Mouse (Mus musculus): ENCODE measurements around the gene 2010111I01Rik. TPM values are rescaled to one million over a fixed set of nuclear protein-coding genes. Genes with fewer than 3 reads are reported as not detected.

Gene 2010111I01Rik
- polyA plus RNA-seq, 1 experiment from 2014 or later: 31.8 TPM

GRCm38 (mm10) chr13:63296300-63296699, 331.6 kb downstream of the 2010111I01Rik start:
- Histone ChIP-seq H3K9ac (ENCODE audit: low read length) (no peak overlapping the region), H3K4me3 (ENCODE audit: low read depth, low read length) (no peak overlapping the region), H3K9me3 (ENCODE audit: control insufficient read depth, low read length) (no peaks in the 10 kb centered on the region), H3K36me3 (ENCODE audit: control insufficient read depth, insufficient read depth, low read length) (peaks cover 5% of the 10 kb centered on the region), H3K27me3 (ENCODE audit: control insufficient read depth, insufficient read depth, low read length) (0 out of 2 replicates have a peak, but pooled peaks cover 2% of the 10 kb centered on the region), H3K4me1 (ENCODE audit: control insufficient read depth, insufficient read depth, low read length) (peaks cover 14% of the 10 kb centered on the region), H3K27ac (ENCODE audit: low read depth, low read length) (no peak overlapping the region), H3K4me2 (no peak overlapping the region)
- no peak for ATAC-seq (ENCODE audit: low FRiP score)
- DNase-seq (ENCODE audit: low spot score, missing footprints): no peak
- 92% methylated on average over 11 of the region's 11 CpGs for WGBS

DNA sequence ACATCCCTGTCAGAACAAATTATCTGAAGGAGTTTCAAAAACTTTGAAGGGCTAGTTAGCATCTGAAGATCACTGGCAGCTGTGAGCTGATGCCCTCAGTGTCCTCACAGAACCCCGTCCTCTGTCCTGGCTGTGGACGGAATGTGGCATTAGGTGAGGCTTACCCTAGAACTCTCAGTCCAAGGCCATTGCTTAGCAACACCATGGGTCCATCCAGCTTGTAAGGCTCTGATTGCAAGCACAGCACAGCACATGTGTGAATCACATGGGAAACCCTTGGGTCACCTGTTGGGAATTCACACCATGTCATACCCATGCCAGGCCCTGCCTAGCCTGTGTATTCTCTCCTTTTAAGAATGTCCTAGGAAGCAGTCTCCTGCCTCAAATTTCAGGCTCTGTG, 332.3 kb downstream of the 2010111I01Rik start:
- Histone ChIP-seq H3K9ac (ENCODE audit: low read length) (no peak overlapping the region), H3K9me3 (ENCODE audit: control insufficient read depth, low read length) (no peaks in the 10 kb centered on the region), H3K4me1 (ENCODE audit: control insufficient read depth, insufficient read depth, low read length) (peaks cover 18% of the 10 kb centered on the region), H3K36me3 (ENCODE audit: control insufficient read depth, insufficient read depth, low read length) (peaks cover 6% of the 10 kb centered on the region), H3K27ac (ENCODE audit: low read depth, low read length) (no peak overlapping the region), H3K4me2 (no peak overlapping the region), H3K27me3 (ENCODE audit: control insufficient read depth, insufficient read depth, low read length) (0 out of 2 replicates have a peak, but pooled peaks cover 2% of the 10 kb centered on the region), H3K4me3 (ENCODE audit: low read depth, low read length) (no peak overlapping the region)
- 95% methylated on average over 2 of the region's 2 CpGs for WGBS
- DNase-seq (ENCODE audit: low spot score, missing footprints): no peak
- ATAC-seq (ENCODE audit: low FRiP score): no peak

DNA sequence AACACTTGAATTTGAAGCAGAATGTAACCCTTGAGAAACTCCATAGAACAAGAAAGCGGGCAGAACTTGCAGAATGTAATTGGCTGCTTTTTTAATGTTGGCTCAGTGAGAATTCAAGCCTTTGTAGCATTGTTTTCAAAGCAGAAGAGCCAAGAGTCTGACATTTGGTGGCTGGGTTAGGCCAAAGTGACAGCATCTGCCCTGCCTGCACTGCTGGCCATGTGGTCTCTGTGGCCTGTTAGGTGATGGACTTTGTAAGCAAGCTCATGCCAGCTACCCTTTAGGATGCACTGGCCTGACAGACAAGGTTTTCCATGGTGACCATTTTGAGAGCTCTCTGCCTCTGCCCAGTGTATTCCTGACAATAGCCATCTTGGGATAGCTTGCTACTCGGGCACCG, 333.2 kb downstream of the 2010111I01Rik start:
- DNase-seq (ENCODE audit: low spot score, missing footprints) (no peak), ATAC-seq (ENCODE audit: low FRiP score) (no peak)
- peaks cover 9% of the 10 kb centered on the region for H3K36me3 ChIP-seq (ENCODE audit: control insufficient read depth, insufficient read depth, low read length)
- no peak overlapping the region for H3K27ac ChIP-seq (ENCODE audit: low read depth, low read length)
- H3K27me3 ChIP-seq (ENCODE audit: control insufficient read depth, insufficient read depth, low read length): 0 out of 2 replicates have a peak, but pooled peaks cover 2% of the 10 kb centered on the region
- no peak overlapping the region for H3K4me3 ChIP-seq (ENCODE audit: low read depth, low read length)
- no peak overlapping the region for H3K9ac ChIP-seq (ENCODE audit: low read length)
- no peaks in the 10 kb centered on the region for H3K9me3 ChIP-seq (ENCODE audit: control insufficient read depth, low read length)
- H3K4me1 ChIP-seq (ENCODE audit: control insufficient read depth, insufficient read depth, low read length): peaks cover 18% of the 10 kb centered on the region
- 92% methylated on average over 3 of the region's 3 CpGs for WGBS
- H3K4me2 ChIP-seq: no peak overlapping the region

DNA sequence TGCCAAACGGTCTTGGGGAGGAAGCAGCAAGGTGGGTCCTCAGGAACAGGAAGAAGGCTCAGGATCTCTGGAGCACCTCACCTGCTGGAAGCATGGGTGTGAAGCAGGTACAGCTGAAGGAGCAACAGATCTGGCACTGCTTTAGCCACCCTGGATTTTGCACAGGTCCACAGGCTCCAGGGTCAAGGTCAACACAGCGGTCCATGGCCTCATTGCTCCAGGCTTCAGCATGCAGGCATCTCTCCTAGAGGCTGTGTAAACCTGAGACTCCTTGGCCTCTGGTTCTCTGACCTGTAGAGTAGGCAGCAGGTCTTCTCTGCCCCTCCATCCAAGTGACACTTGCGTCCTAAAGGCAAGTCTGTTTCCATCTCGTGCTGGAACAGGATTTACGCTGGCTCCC, 334.2 kb downstream of the 2010111I01Rik start:
- ATAC-seq (ENCODE audit: low FRiP score): no peak
- Histone ChIP-seq H3K27ac (ENCODE audit: low read depth, low read length) (no peak overlapping the region), H3K27me3 (ENCODE audit: control insufficient read depth, insufficient read depth, low read length) (0 out of 2 replicates have a peak, but pooled peaks cover 2% of the 10 kb centered on the region), H3K4me2 (no peak overlapping the region), H3K9ac (ENCODE audit: low read length) (no peak overlapping the region), H3K9me3 (ENCODE audit: control insufficient read depth, low read length) (no peaks in the 10 kb centered on the region), H3K4me3 (ENCODE audit: low read depth, low read length) (no peak overlapping the region), H3K4me1 (ENCODE audit: control insufficient read depth, insufficient read depth, low read length) (peaks cover 15% of the 10 kb centered on the region), H3K36me3 (ENCODE audit: control insufficient read depth, insufficient read depth, low read length) (peaks cover 13% of the 10 kb centered on the region)
- no peak for DNase-seq (ENCODE audit: low spot score, missing footprints)
- WGBS: 98% methylated on average over 5 of the region's 5 CpGs

GRCm38 (mm10) chr13:63300929-63301328, 336.2 kb downstream of the 2010111I01Rik start:
- H3K36me3 ChIP-seq (ENCODE audit: control insufficient read depth, insufficient read depth, low read length): peaks cover 13% of the 10 kb centered on the region
- 90% methylated on average over 7 of the region's 7 CpGs for WGBS
- peaks cover 4% of the 10 kb centered on the region; the same call in 1 of the 2 replicates for H3K4me1 ChIP-seq (ENCODE audit: control insufficient read depth, insufficient read depth, low read length)
- no peaks in the 10 kb centered on the region for H3K9me3 ChIP-seq (ENCODE audit: control insufficient read depth, low read length)
- no peak for DNase-seq (ENCODE audit: low spot score, missing footprints)
- 0 out of 2 replicates have a peak, but pooled peaks cover 2% of the 10 kb centered on the region for H3K27me3 ChIP-seq (ENCODE audit: control insufficient read depth, insufficient read depth, low read length)
- no peak overlapping the region for H3K9ac ChIP-seq (ENCODE audit: low read length)
- H3K4me2 ChIP-seq: no peak overlapping the region
- no peak overlapping the region for H3K27ac ChIP-seq (ENCODE audit: low read depth, low read length)
- no peak overlapping the region for H3K4me3 ChIP-seq (ENCODE audit: low read depth, low read length)
- ATAC-seq (ENCODE audit: low FRiP score): no peak

GRCm38 (mm10) chr13:63301764-63302209, 337.1 kb downstream of the 2010111I01Rik start:
- Histone ChIP-seq H3K36me3 (ENCODE audit: control insufficient read depth, insufficient read depth, low read length) (peaks cover 13% of the 10 kb centered on the region), H3K9me3 (ENCODE audit: control insufficient read depth, low read length) (no peaks in the 10 kb centered on the region), H3K27me3 (ENCODE audit: control insufficient read depth, insufficient read depth, low read length) (no peaks in the 10 kb centered on the region), H3K4me3 (ENCODE audit: low read depth, low read length) (no peak overlapping the region), H3K9ac (ENCODE audit: low read length) (no peak overlapping the region), H3K4me1 (ENCODE audit: control insufficient read depth, insufficient read depth, low read length) (peaks cover 4% of the 10 kb centered on the region; the same call in 1 of the 2 replicates), H3K27ac (ENCODE audit: low read depth, low read length) (no peak overlapping the region), H3K4me2 (no peak overlapping the region)
- WGBS: 51% methylated on average over 3 of the region's 3 CpGs
- ATAC-seq (ENCODE audit: low FRiP score): 0 out of 2 replicates have a peak, but pooled peaks have one; percentile 16
- no peak for DNase-seq (ENCODE audit: low spot score, missing footprints)

DNA sequence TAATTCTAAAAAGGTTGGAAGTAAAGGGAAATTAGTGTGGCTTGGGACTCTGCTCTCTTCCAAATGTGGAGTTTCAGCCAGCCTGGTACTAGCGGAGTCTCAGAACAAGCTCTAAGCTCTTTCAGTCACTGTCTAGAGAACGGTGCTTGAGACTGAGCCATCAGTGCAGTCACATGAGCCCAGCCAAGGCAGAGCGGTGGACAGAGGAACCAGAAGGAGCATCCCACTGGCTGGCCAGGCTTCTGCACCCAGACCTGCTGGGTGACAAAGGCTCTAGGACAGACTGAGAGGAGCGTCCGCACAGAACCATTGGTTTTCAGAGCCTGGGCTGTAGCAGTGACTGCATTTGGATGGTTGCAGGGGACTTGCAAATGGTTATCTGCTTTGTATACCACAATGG, 337.7 kb downstream of the 2010111I01Rik start:
- Histone ChIP-seq H3K4me1 (ENCODE audit: control insufficient read depth, insufficient read depth, low read length) (peaks cover 4% of the 10 kb centered on the region; the same call in 1 of the 2 replicates), H3K36me3 (ENCODE audit: control insufficient read depth, insufficient read depth, low read length) (peaks cover 13% of the 10 kb centered on the region), H3K27me3 (ENCODE audit: control insufficient read depth, insufficient read depth, low read length) (no peaks in the 10 kb centered on the region), H3K27ac (ENCODE audit: low read depth, low read length) (no peak overlapping the region), H3K4me3 (ENCODE audit: low read depth, low read length) (no peak overlapping the region), H3K9me3 (ENCODE audit: control insufficient read depth, low read length) (no peaks in the 10 kb centered on the region), H3K4me2 (no peak overlapping the region), H3K9ac (ENCODE audit: low read length) (no peak overlapping the region)
- WGBS: 88% methylated on average over 5 of the region's 5 CpGs
- ATAC-seq (ENCODE audit: low FRiP score) (no peak), DNase-seq (ENCODE audit: low spot score, missing footprints) (no peak)

DNA sequence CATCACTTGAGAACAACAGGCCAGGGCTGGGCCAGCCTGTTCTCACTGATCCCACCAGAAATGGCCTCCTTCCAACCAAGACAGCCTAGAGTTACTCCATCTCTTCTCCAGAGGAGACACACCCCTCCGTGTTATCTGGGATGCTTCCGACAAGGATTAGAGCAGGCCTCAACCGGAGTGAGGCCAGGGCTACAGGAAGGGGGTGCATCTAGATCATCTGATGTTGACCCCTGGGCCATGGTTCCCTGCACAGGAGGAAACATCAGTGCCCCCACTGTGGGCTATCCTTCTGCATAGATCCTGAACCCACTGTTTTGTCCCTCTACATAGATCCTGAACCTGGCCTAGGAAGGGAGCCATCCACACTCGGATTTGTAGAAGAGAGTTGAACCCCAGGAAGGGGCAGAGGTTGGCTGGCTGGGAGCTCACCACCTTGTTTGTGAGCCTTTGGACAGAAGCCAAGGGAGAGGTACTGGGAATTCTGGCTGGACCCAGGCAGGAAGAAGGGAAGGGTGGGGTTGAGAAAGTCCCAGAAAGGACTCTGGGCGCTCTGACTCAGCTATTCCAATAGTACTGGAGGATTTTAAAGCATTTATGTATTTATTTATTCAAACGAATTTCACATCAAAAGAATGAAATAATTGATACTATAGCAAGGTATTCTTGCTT, 339.6 kb downstream of the 2010111I01Rik start:
- peaks cover 4% of the 10 kb centered on the region; the same call in 1 of the 2 replicates for H3K4me1 ChIP-seq (ENCODE audit: control insufficient read depth, insufficient read depth, low read length)
- H3K4me3 ChIP-seq (ENCODE audit: low read depth, low read length): no peak overlapping the region
- no peak for DNase-seq (ENCODE audit: low spot score, missing footprints)
- 79% methylated on average over 6 of the region's 6 CpGs for WGBS
- ATAC-seq (ENCODE audit: low FRiP score): no peak
- H3K27ac ChIP-seq (ENCODE audit: low read depth, low read length): no peak overlapping the region
- H3K9ac ChIP-seq (ENCODE audit: low read length): no peak overlapping the region
- H3K36me3 ChIP-seq (ENCODE audit: control insufficient read depth, insufficient read depth, low read length): peaks cover 11% of the 10 kb centered on the region; the same call in 1 of the 2 replicates
- no peaks in the 10 kb centered on the region for H3K9me3 ChIP-seq (ENCODE audit: control insufficient read depth, low read length)
- H3K27me3 ChIP-seq (ENCODE audit: control insufficient read depth, insufficient read depth, low read length): no peaks in the 10 kb centered on the region
- no peak overlapping the region for H3K4me2 ChIP-seq

DNA sequence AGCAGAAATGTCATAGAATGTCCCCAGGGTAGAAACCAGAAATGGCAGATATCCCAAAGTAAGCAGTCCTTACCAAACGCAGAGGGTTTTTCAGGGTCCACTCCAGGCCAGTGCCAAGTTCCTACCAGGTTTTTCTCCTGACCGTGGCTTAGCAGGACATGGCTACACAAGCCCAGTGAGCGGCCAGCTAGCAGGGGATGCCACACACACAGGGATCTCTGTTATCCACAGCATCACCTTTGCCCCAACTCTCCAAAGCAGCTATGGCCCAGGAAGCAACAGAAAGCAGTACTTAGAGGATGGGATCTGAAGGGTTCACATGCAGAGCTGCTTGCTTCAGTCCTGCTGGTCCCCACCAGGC, 340.1 kb downstream of the 2010111I01Rik start:
- H3K27ac ChIP-seq (ENCODE audit: low read depth, low read length): no peak overlapping the region
- no peaks in the 10 kb centered on the region for H3K9me3 ChIP-seq (ENCODE audit: control insufficient read depth, low read length)
- peaks cover 4% of the 10 kb centered on the region; the same call in 1 of the 2 replicates for H3K4me1 ChIP-seq (ENCODE audit: control insufficient read depth, insufficient read depth, low read length)
- H3K4me2 ChIP-seq: no peak overlapping the region
- H3K4me3 ChIP-seq (ENCODE audit: low read depth, low read length): no peak overlapping the region
- DNase-seq (ENCODE audit: low spot score, missing footprints): no peak
- no peak for ATAC-seq (ENCODE audit: low FRiP score)
- H3K9ac ChIP-seq (ENCODE audit: low read length): no peak overlapping the region
- WGBS: 52% methylated on average over 3 of the region's 3 CpGs
- no peaks in the 10 kb centered on the region for H3K27me3 ChIP-seq (ENCODE audit: control insufficient read depth, insufficient read depth, low read length)
- peaks cover 11% of the 10 kb centered on the region; the same call in 1 of the 2 replicates for H3K36me3 ChIP-seq (ENCODE audit: control insufficient read depth, insufficient read depth, low read length)
